Mouse (Mus musculus): ENCODE measurements around the gene Emc10. TPM values are rescaled to one million over a fixed set of nuclear protein-coding genes. Genes with fewer than 3 reads are reported as not detected.

The Emc10 gene
- polyA plus RNA-seq, 1 experiment = 111 TPM

- Histone ChIP-seq H3K27ac (ENCODE audit: insufficient read depth, low read length) (no peak overlapping the region), H3K4me1 (ENCODE audit: control insufficient read depth, insufficient read depth, low read length) (no peaks in the 10 kb centered on the region), H3K4me3 (ENCODE audit: insufficient read depth, low read length) (no peak overlapping the region)
- no peak for TF ChIP-seq POLR2A (IDR thresholded peaks at IDR 0.05; ENCODE audit: low read depth, low read length)
- no peak for TF ChIP-seq CTCF (IDR thresholded peaks at IDR 0.05; ENCODE audit: borderline replicate concordance, insufficient read depth, low read length)
These were observed 21.9 kb downstream of the Emc10 start for GRCm38 (mm10) chr7:44474419-44474818.

GRCm38 (mm10) chr7:44472961-44473646, 23.2 kb downstream of the Emc10 start:
- no peak overlapping the region for H3K27ac ChIP-seq (ENCODE audit: insufficient read depth, low read length)
- TF ChIP-seq POLR2A (IDR thresholded peaks at IDR 0.05; ENCODE audit: low read depth, low read length) = no peak; the same call in none of the 2 replicates
- no peak for TF ChIP-seq CTCF (IDR thresholded peaks at IDR 0.05; ENCODE audit: borderline replicate concordance, insufficient read depth, low read length)
- no peaks in the 10 kb centered on the region for H3K4me1 ChIP-seq (ENCODE audit: control insufficient read depth, insufficient read depth, low read length)
- H3K4me3 ChIP-seq (ENCODE audit: insufficient read depth, low read length) = no peak overlapping the region

GRCm38 (mm10) chr7:44472558-44472885, 23.8 kb downstream of the Emc10 start:
- no peak overlapping the region for H3K27ac ChIP-seq (ENCODE audit: insufficient read depth, low read length)
- TF ChIP-seq CTCF (IDR thresholded peaks at IDR 0.05; ENCODE audit: borderline replicate concordance, insufficient read depth, low read length) = no peak
- no peak for TF ChIP-seq POLR2A (IDR thresholded peaks at IDR 0.05; ENCODE audit: low read depth, low read length)

GRCm38 (mm10) chr7:44471880-44472557, 24.3 kb downstream of the Emc10 start:
- TF ChIP-seq CTCF (IDR thresholded peaks at IDR 0.05; ENCODE audit: borderline replicate concordance, insufficient read depth, low read length) = no peak
- TF ChIP-seq POLR2A (IDR thresholded peaks at IDR 0.05; ENCODE audit: low read depth, low read length) = peak; percentile 38; the same call in 1 of the 2 replicates
- Histone ChIP-seq H3K4me1 (ENCODE audit: control insufficient read depth, insufficient read depth, low read length) (no peaks in the 10 kb centered on the region), H3K4me3 (ENCODE audit: insufficient read depth, low read length) (no peak overlapping the region), H3K27ac (ENCODE audit: insufficient read depth, low read length) (no peak overlapping the region)

More at GRCm38 (mm10) chr7:44472558-44472885, 23.8 kb downstream of the Emc10 start:
- Histone ChIP-seq H3K4me3 (ENCODE audit: insufficient read depth, low read length) (no peak overlapping the region), H3K4me1 (ENCODE audit: control insufficient read depth, insufficient read depth, low read length) (no peaks in the 10 kb centered on the region)

GRCm38 (mm10) chr7:44470696-44471612, 25.4 kb downstream of the Emc10 start:
- Histone ChIP-seq H3K4me1 (ENCODE audit: control insufficient read depth, insufficient read depth, low read length) (no peaks in the 10 kb centered on the region), H3K27ac (ENCODE audit: insufficient read depth, low read length) (no peak overlapping the region), H3K4me3 (ENCODE audit: insufficient read depth, low read length) (no peak overlapping the region)
- no peak for TF ChIP-seq CTCF (IDR thresholded peaks at IDR 0.05; ENCODE audit: borderline replicate concordance, insufficient read depth, low read length)
- no peak; the same call in 1 of the 2 replicates for TF ChIP-seq POLR2A (IDR thresholded peaks at IDR 0.05; ENCODE audit: low read depth, low read length)

GRCm38 (mm10) chr7:44469677-44470675, 26.4 kb downstream of the Emc10 start:
- TF ChIP-seq POLR2A (IDR thresholded peaks at IDR 0.05; ENCODE audit: low read depth, low read length) (no peak), CTCF (IDR thresholded peaks at IDR 0.05; ENCODE audit: borderline replicate concordance, insufficient read depth, low read length) (no peak)
- H3K4me3 ChIP-seq (ENCODE audit: insufficient read depth, low read length) = no peak overlapping the region
- no peak overlapping the region for H3K27ac ChIP-seq (ENCODE audit: insufficient read depth, low read length)
- no peaks in the 10 kb centered on the region for H3K4me1 ChIP-seq (ENCODE audit: control insufficient read depth, insufficient read depth, low read length)

- peak overlapping the region; percentile 76 for H3K4me3 ChIP-seq (ENCODE audit: insufficient read depth, low read length)
- no peak for TF ChIP-seq POLR2A (IDR thresholded peaks at IDR 0.05; ENCODE audit: low read depth, low read length)
- TF ChIP-seq CTCF (IDR thresholded peaks at IDR 0.05; ENCODE audit: borderline replicate concordance, insufficient read depth, low read length) = no peak
- H3K27ac ChIP-seq (ENCODE audit: insufficient read depth, low read length) = no peak overlapping the region
- H3K4me1 ChIP-seq (ENCODE audit: control insufficient read depth, insufficient read depth, low read length) = no peaks in the 10 kb centered on the region
These were observed 27.6 kb downstream of the Emc10 start for GRCm38 (mm10) chr7:44468644-44469285.

GRCm38 (mm10) chr7:44467811-44468411, 28.4 kb downstream of the Emc10 start, which contains the start of gene Josd2:
Josd2 (plus strand) TSS chr7:44467980.
- Histone ChIP-seq H3K27ac (ENCODE audit: insufficient read depth, low read length) (no peak within 1 kb of the TSS), H3K4me3 (ENCODE audit: insufficient read depth, low read length) (peak within 1 kb of the TSS; percentile 76), H3K4me1 (ENCODE audit: control insufficient read depth, insufficient read depth, low read length) (no peaks in the 10 kb centered on the region)
- peak; percentile 79 for TF ChIP-seq POLR2A (IDR thresholded peaks at IDR 0.05; ENCODE audit: low read depth, low read length)
- TF ChIP-seq CTCF (IDR thresholded peaks at IDR 0.05; ENCODE audit: borderline replicate concordance, insufficient read depth, low read length) = no peak

Measured in embryonic fibroblast, embryonic 13.5 days (primary cell).